Mouse (Mus musculus): ENCODE data around the gene Adgrg5. TPM values are rescaled to one million over a fixed set of nuclear protein-coding genes. Genes with fewer than 3 reads are reported as not detected.

The Adgrg5 gene
- total RNA-seq, 2 experiments from 2014 or later, result 0.12 to 0.50 TPM

DNA sequence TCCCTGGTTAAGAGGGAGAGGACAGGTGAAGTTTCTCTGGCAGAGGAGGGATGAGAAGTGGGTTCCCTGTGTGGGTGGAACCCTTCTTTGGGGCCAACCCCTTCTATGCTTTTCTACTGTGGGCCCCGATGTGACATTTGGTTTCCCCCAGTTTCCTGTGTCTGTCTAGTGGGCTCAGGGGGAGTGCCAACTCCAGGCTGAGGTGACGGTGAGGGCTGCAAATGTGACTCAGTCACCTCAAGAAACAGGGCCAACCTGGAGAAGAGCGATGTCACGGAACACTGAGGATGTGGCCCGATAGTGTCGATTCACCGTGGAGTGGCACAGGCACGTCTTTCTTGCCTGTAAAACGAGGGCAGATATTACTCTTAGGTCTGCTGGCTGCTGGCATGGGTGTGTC is 49.8 kb downstream of the Adgrg5 start:
- DNase-seq, result no peak

DNA sequence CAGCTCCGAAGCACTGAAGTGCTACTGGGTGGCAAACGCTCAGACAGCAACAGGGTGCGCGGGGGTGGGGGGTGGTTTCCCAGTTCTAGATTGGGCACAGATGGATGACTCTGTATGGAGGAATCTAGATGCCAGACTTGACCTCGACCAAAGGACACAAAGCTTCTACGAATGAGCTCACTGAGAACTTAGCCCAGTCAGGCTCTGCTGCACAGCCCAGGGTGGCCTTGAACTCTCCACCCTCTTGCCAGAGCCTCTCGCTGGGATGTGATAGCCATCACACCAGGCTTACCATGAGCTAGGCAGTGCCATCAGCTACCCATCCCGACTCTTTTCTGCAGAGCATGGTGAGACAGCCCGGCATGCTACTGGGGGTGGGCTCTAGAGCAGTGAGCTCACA is 50.3 kb downstream of the Adgrg5 start:
- no peak for DNase-seq

DNA sequence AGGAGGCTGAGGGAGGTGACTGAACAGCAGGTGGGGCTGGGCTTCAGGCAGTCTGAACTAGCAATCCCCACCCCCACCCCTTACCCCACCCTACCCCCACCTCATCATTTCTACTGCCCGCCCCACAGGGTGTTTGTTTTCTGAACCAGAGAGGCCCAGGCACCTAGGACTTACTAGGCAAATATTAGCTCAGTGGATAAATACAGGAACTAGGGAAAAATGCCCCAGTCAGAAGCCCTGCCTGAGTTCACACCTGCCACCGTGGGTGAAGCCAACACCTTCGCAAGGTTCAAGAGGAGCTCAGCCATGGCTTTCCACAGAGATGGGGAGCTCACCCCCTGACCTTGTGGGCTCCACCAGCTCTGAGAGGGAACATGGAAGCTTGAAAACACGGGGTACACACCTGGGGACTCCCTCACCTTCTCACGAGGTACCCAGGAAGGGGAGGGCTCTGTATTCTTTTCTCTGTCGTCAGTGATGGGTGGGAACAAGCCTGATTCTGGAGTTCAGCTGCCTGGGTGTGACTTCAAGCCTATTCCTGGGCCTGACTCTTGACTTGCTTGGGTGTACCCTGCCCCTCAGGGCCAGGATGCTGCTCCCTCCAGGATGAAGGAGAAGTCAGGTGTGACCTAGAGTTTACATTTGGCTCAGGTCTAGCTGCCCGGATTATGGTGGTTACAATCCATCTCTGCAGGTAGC is 51.1 kb downstream of the Adgrg5 start, which contains the start of gene Adgrg1:
Adgrg1 (plus strand) TSS at position 285 of the 699 bp plus-strand sequence.
- no peak for DNase-seq

DNA sequence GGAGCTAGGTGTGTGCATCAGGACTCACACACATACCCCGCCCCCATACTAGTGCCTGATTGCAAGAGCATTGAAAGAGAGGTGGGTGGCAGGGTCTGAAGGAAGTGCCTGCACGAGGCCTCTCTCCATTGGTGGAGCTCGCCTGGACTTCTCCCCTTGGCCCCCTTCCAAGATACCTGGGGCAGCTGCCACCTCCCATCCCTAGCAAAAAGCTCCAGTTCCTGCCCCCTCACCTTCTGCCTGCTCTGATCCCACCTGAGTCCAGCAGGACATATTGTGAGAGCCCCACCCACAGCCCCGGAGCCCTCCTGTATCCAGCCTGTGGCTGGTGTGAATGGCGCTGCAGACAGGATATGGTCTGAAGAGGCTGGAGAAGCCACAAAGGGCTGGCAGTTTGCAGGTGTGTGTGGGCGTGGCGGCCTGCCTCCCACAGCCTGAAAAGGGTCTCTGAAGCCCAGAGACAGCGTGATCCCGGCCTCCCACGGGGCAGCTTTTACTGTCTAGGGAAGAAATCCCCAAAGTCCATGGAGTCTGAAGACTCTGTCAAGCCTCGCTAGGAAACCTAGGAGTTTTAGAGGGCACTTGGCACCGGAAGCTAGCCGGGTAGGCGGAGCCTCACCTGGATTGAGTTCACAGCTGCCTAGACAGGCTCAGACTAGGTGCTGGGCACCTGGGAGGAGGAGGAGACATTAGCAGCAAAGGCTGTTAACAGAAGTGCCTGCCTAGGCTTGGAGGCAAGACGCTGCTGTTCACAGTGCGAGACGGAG is 53.3 kb downstream of the Adgrg5 start:
- no peak for DNase-seq

DNA sequence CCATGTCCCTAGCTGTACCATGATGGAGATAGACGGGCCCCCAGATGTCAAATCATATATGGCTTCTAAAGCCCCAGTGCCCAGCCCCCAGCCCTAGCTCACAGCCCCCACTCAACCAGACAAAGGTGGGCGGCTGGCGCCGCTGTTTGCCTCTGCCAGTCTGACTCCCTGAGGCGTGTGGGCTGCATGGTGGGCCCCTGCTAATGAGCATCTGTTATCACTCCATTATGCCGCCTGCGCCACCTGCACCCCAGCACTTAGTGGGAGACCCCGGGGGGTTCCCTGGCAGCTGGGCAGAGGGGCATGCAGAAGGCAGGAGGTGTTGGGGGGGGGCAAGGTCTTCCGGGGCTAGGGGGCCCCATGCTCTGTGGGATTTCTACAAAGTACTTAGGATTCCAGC is 54.6 kb downstream of the Adgrg5 start:
- no peak for DNase-seq

DNA sequence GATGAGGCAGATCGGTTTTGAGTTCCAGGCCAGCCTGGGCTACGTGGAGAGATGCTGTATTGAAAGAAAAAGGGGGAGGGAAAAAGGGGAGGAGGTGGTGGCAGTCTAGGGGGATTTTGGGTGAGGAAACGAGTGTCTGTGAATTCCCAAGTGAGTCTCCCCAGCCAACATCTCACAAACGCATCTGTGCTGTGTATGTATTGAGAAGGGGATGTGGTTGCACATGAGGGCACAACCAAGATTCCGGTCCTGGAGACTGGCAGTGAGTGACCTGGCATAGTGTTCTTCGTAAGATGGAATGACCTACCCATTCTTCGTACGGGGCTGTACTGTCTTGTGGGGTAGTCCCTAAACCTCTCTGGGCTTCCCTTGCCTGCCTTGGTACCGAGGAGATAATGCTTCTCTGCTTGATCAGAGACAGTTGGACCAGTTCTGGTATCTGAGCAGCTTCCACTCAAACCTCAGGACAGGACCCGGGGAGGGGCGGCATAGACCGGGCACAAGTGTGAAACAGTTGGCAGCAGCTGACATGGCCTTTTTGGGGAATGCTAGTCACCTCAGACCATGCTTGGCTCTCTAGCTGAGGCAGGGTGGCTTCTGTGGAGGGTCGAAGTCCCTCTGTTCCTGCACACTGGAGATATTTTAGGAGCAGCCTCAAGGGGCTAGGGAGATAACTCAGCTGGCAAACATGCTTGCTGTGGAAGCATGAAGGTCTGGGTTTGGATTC is 55.3 kb downstream of the Adgrg5 start:
- no peak for DNase-seq

DNA sequence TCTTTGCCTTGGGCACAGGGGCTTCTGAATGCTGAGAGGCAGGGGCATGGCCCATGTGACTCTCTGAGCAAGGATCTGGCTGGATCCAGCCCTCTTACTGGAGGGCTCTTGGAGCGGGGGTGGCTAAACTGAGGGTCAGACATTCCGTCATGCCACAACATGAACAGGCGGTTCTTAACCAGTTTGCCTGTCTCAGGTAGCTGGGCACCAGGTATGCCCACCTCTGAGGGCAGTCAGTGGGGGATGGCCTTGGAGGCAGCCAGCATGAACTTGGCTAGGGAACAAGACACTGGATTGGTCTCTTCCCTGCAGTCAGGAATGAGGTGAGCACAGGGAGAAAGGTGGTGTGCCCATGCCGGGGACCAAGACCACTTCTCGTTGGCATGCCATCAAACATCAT is 56.7 kb downstream of the Adgrg5 start:
- no peak for DNase-seq

DNA sequence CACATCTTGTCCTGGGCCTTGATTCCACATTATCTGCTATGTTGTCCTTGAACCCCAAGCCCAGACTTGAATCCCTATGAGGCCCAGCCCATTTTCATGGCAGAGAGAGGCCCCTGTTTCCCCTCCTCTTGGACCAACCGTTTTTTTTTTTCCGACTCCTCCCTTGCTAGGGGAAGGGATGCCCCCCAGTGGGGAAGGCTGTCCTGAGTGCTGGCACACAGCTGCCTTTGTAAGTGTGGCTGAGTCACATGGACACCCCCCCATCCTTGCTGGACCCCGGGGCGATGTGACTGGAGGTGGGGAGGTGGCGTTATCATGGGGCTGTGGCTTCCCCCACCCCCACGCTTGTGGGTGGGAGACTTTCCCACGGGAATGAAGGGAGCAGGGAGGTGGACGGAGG is 57.5 kb downstream of the Adgrg5 start:
- no peak for DNase-seq

DNA sequence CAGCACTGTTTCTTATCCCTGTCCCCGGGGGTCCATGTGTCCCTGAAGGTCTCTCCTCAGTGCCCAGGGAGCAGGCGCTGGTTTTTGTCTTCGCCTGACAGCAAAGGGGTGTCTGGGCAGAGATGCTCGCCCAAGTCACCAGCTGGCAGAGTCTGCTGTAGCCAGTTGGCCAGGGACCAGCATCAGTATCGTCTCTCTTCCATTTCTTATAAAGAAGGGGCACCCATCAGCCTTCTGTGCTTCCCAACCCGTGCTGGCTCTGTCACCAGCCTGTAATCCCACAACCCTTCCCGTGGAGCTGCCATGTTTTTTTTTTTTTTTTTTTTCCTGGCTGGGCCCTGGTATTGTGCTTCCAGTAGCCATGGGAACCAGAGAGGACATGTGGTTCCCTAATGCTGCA is 58.4 kb downstream of the Adgrg5 start:
- DNase-seq, result no peak

DNA sequence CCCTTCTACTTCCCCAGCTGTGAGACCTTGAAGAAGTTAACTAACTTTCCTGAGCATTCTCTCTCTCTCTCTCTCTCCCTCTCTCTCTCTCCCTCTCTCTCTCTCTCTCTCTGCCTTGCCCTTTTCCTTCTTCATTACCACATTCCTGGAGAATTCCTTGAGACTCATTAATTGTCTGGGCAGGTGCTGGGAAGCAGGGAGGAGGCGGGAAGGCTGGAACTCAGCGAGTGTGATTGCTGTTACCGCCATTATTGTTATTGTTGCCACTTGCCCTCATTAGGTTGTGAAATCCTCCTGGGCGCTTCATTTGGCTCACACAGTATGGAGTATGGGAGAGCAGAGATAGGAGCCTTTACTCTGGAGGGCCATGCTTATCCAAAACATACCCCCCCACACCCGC is 59.7 kb downstream of the Adgrg5 start:
- no peak for DNase-seq

DNA sequence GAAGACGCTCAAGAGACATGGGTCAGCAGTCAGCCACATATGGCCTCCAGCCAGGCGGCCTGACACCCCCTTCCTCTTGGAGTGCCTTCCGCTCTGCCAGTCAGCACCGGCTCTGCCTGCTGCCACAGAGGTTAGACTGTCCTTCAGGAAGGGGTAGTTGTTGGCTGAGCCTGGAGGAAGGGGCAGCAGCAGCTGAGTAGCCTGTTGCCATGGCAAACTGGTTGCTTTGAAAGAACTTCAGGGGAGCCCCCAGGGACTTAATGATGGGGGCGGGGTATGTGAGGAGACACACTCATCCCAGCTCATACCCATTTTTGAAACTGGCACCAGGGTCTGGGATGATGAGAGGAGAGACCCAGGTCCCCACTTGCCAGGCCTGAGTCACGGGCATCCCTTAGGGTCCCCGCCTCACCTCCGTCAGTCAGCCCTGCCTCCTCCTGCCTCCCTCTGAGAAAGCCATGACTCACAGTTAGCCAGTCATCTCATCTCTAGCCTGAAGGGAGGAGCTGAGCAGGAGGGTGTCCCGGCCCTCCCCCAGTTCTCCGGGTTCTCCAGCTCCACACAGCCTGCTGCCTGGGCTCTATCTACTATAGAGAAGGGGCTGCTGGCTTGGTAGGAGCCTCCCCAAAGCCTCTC is 60.5 kb downstream of the Adgrg5 start:
- DNase-seq, result peak; percentile 75

DNA sequence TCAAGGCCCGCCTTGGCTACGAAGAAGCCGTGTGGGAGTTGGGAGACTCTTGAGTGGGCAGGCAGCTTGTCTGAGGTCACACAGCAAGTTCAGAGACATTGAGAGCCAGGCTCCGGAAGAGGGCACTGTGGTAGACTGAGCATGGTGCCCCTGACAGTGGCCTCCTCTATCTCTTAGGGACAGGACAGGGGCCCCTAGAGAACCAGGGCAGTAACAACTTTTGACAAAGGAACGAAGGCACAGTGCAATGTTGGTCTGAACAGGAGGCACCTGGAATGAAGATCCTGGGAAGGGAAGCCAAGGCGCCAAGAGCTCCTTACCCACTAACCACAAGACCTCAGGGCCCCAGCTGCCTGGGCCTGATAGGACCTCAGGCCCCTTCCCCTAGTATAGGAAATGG is 61.5 kb downstream of the Adgrg5 start:
- DNase-seq, result no peak

DNA sequence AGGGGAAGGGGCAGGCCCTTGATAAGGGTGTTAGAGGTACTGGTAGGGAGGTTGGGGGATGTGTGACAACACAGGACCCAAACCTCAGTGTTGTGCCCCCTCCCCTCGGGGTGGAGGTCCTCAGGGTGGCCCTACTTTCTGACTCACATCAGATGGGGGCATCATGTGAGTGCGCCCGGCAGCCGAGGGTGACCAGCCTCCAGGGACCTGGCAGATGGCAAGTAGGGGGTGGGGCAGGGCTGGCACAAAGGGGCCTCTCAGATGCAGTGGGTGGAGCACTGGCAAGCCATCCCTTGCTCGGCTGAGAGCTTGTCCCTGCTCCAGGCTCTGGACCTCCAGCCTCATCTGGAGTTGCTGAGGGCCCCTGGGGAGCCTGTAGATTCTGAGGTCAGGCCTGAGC is 63.2 kb downstream of the Adgrg5 start:
- DNase-seq, result peak; percentile 51

DNA sequence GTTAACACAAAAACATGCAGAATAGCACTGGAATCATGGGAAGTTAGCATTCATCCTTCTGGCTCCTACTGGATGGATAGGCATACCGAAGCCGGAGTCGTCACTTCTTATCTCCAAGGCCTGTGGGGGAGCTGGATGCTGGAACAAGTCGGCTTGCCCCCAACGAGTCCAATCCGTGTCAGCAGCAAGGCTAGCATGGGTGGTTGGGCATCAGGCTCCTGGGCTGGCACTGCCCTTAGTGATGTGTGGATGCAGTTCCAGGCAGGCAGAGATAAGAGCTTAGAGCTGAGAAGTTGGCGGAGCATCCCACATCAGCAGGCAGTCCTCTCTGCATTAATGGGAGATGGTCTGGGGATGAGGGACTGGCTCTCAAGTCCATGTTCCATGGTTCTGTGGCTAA is 64.1 kb downstream of the Adgrg5 start:
- DNase-seq, result no peak

DNA sequence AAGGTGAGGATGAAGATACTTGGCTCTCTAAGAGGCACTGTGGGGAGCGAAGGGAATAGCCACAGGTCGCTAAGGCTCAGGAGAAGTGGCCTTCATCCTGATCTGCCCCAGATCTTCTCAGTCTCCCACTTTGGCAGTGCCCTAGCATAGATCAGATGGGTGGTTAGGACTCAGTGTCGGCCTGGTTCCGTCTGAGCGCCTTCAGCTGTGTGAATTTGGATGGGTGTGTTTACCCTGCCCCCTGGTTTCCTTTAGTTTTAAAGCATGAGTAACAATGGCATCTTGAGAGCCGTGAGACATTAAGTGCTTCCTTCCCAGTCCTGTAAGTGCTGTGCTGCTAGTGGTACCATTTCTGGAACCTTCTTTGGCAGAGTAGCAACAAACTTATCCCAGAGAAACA is 65.1 kb downstream of the Adgrg5 start:
- DNase-seq, result no peak

DNA sequence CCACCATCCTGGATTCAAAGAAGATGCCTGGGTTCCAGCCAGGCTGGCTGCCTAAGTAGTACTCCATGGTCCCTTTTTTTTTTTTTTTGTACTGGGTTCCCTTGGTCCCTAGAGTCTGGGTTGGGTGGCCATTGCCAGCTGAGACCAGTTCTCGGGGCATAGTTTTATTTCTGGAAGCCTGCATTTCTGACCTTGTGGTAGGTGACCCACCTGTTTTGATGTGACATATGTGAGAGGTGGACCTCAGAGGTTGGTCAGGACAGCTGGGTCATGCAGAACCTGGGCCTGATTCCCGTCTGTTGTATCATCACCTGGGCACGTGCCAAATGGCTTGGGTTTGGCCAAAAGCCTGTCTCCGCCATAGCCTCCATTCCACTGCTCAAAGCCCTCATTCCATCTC is 66.2 kb downstream of the Adgrg5 start:
- DNase-seq, result no peak

DNA sequence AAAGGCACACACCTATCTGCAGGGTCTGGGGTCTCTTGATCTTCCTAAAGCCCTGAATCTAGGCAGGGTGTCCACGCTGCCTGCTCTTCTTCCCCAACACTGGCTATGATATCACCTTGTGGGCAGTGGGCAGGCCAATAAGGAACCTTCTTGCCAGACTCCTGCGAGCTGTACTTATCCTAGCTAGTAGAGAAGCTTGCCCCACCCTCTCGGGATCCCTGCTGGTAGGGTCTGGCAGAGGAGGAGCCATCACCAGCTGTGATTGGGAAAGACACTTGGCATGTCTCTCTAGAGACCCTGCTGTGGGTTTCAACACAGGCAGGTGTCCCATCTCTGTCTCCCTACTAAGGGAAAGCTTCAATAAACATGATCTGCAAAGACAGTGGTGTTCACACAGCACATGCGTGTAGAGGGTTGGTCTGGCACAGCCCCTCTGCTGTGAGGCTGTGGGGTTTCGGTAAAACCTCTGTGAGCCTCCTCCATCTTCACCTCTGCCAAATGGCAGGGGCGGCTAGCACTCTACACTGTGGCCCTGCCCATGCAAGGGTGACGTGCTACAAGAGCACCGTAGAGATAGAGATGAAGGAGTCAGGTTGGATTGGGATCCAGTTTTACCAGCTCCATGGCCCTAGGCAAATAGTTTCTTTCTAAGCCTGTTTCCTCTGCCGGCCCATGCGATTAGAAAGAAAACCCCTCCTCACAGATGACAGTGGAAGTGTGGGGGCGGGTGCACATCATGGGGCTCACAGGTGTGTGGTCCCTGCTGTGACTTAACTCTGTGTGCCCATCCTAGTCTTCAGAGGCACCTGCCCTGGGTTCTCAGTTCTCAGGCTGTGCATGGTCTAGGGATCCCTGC is 67.3 kb downstream of the Adgrg5 start:
- DNase-seq, result no peak

DNA sequence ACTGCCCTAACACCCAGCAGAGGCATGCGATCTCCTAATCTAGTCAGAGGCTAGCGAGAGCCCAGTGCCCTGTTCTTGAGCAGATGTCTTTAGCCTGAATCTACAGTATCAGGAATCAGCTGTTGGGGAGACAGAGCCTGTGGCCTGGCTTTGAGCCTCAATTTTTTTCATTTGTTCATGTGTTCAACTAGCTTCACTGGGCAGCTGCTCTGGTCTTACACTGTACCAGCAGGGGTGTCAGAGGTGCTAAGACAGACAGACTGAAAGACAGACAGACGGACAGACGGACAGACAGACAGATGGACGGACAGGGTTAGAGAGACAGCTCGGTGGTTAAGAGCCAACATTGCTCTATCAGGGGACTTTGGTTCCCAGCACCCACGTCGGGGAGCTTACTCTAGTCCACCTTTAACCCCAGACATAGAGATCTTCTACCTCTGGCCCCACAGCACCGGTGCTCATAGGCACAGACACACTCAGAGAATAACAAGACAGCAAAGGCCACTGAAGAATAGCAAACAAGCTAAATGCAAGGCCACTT is 68.0 kb downstream of the Adgrg5 start:
- no peak for DNase-seq

DNA sequence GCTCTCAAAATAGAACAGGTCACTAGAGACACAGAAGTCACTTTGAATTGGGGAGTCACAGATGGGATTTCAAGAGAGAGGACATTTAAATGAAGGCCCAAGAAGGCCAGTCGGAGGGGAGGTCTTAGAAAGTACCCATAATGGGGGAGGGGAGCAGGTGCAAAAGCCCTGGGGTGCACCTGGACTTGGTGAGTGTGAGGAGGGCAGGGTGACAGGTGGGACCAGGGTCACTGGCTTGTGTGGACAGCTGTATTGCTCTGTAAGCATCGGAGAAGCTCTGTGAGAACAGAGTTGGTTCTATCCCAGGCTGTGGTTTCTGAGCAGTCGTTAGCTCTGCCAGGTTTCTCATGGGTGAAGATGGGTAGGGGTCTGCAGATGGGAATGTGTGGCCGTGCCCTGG is 68.5 kb downstream of the Adgrg5 start:
- DNase-seq, result no peak

DNA sequence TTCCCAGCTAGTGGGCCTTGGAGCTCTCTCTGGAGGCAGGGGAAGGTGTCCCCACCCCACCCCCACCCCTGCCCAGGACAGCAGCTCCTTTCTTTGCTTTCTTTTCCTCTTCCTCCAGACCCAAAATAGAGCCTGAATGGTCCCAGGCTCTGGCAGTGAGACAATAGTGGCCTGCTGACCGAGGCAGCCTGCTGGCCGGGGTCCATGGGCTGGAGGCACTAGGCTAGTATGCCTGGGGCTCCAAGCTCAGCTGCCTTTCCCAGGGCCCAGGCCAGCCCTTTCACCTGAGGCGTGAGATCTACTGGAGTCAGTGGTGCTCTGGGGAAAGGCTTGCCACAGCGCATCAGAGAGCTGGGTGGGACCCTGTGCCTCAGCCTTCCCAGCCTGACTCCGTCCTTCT is 69.0 kb downstream of the Adgrg5 start:
- peak; percentile 79 for DNase-seq

Data from heart, postnatal 4 days (tissue).